Mouse (Mus musculus) kidney, adult 2 months (tissue): Measurements from ENCODE around the gene Hemk1.

ENCODE experiments used
- CTCF ChIP-seq: fragments of 200-500 bp; conservative IDR thresholded peaks from 2 replicates; pipeline ENCODE4 v1.5.1; 2011; ENCODE audit warnings: low read depth, mild to moderate bottlenecking, control low read depth, low read length, moderate library complexity, mixed read lengths; ENCODE audit not compliant: insufficient read depth, insufficient read length
- POLR2A ChIP-seq: fragments of 200-500 bp; IDR thresholded peaks from one replicate; pipeline ENCODE4 v1.6.1; 2011; ENCODE audit warnings: low read depth, low read length, control low read depth

GRCm38 (mm10) chr9:107370106-107370463 lies 31.9 kb upstream of the Hemk1 start:
- TF ChIP-seq CTCF, result no peak
- no peak for TF ChIP-seq POLR2A
